Mouse (Mus musculus) kidney, adult 18-20 months (tissue): ENCODE data around the gene Olfr1463.

ENCODE experiments used
- DNase-seq: peaks from one replicate; pipeline ENCODE4 v3.0.0; 2021

Gene Olfr1463

DNA sequence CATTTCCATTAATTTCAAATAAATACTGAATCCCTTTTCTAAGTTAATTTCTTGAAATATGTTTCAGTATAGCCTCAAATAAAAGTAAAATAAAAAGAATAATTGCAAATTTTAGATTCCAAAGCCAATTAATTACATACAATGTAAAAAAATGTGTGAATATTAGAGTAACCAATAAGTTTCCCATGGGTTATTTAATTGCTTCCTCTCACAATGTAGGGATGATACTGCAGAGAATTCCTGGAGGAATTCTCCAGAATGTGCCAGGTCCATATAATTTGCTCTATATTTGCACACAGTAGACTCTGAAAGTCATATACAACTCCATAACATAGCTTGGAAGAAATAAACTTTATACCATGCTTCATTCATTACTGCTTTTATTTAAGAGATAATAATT lies at the start of gene Olfr1463:
TSS of gene Olfr1463 (plus strand) at position 301 of the 400 bp plus-strand sequence.
- DNase-seq: no peak

DNA sequence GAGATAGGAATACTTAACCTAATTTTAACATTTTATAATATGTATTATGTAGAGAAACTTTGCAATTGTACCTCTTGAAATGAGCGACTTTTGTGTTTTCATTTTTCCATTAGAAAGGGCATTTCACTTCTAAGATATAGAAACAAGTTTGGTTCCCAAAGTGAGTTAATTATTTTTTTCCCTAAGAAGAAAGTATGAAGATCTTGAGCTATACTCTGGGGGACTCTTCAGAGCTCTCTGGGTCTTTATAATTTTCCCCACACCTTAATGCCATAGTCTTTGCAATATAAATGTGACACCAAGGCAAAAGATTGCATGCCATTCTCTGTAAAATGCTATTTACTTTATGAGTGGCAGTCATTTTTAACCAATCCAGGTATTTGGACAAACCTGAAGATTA lies 45.7 kb upstream of the Olfr1463 start, which contains the start of gene Olfr1462:
TSS of gene Olfr1462 (plus strand) at position 301 of the 400 bp plus-strand sequence.
- DNase-seq: no peak

DNA sequence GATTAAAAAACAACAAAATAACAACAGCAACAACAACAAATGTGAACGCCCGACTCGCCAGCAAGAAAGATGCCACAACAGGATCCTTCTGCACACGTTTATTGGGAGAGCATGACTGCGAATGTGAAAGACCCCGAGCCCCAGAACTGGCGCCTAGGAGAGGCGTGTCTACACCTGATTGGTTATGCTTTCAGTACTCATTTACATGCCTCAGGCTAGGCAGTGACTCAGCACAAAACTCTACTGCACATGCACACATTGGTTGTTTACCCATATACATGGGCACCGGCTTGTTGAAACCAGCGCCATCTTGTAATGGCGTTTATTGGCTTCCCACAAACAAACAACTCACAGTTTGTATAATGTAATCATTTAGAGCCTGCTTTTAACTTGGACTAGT lies 9.5 kb upstream of the Olfr1463 start:
- DNase-seq: no peak
